Comparison of ENCODE assay signal across 8 mouse cellular contexts in genomic region chr19:40394555-40395320, GRCm38 (mm10).
DNase-seq lines count a peak whose midpoint lies in the region; ATAC-seq and TF ChIP-seq lines count a peak whose summit lies in the region.

No protein-coding gene starts in this region.

- TF ChIP-seq POLR2A in kidney, adult 2 months (IDR thresholded peaks at IDR 0.05; ENCODE audit: low read depth, low read length): no peak

- H3K36me3 ChIP-seq in kidney, adult 2 months (ENCODE audit: control insufficient read depth, insufficient read depth, low read length): no peaks in the 10 kb centered on the region
- no peaks in the 10 kb centered on the region for H3K36me3 ChIP-seq in embryonic facial prominence, embryonic 14.5 days (ENCODE audit: control insufficient read depth, insufficient read depth, low read length)
- 0 out of 2 replicates have a peak, but pooled peaks cover 8% of the 10 kb centered on the region for H3K36me3 ChIP-seq in intestine, embryonic 14.5 days (ENCODE audit: control insufficient read depth, insufficient read depth, low read length)

- ATAC-seq in embryonic facial prominence, embryonic 14.5 days (ENCODE audit: low read depth): peak; percentile 50
- ATAC-seq in intestine, embryonic 14.5 days (replicated peaks; ENCODE audit: low FRiP score, low TSS enrichment, low read depth): no peak
- no peak for ATAC-seq in inflammation-experienced regulatory T-cells, adult 6 months

- H3K27ac ChIP-seq in kidney, adult 2 months (ENCODE audit: insufficient read depth, low read depth, low read length): peak overlapping the region; percentile 87
- peak overlapping the region; percentile 80 for H3K27ac ChIP-seq in embryonic facial prominence, embryonic 14.5 days (replicated peaks; ENCODE audit: low read depth, low read length)
- H3K27ac ChIP-seq in intestine, embryonic 14.5 days (ENCODE audit: low read depth): peak overlapping the region; percentile 66

- H3K4me1 ChIP-seq in kidney, adult 2 months (ENCODE audit: control insufficient read depth, insufficient read depth, low read length): peaks cover 20% of the 10 kb centered on the region; the same call in 1 of the 2 replicates
- H3K4me1 ChIP-seq in embryonic facial prominence, embryonic 14.5 days (ENCODE audit: control insufficient read depth, insufficient read depth, low read length): peaks cover 10% of the 10 kb centered on the region
- peaks cover 8% of the 10 kb centered on the region; the same call in 1 of the 2 replicates for H3K4me1 ChIP-seq in intestine, embryonic 14.5 days (replicated peaks; ENCODE audit: control insufficient read depth, insufficient read depth, low read length)

- no peak overlapping the region for H3K4me2 ChIP-seq in embryonic facial prominence, embryonic 14.5 days (ENCODE audit: low read depth, low read length)
- H3K4me2 ChIP-seq in intestine, embryonic 14.5 days (ENCODE audit: low read length): no peak overlapping the region

- no peak overlapping the region for H3K4me3 ChIP-seq in kidney, adult 2 months (ENCODE audit: insufficient read depth, low read depth, low read length)
- no peak overlapping the region for H3K4me3 ChIP-seq in embryonic facial prominence, embryonic 14.5 days (ENCODE audit: low read depth, low read length)
- H3K4me3 ChIP-seq in intestine, embryonic 14.5 days (ENCODE audit: low read depth, low read length): no peak overlapping the region

- TF ChIP-seq CTCF in kidney, adult 2 months (conservative IDR thresholded peaks at IDR 0.05; ENCODE audit: insufficient read depth, insufficient read length, low read depth, low read length): no peak

- WGBS in kidney, adult 2 months: 50% methylated on average over 10 of the region's 10 CpGs
- 55% methylated on average over 10 of the region's 10 CpGs for WGBS in embryonic facial prominence, embryonic 14.5 days
- 53% methylated on average over 10 of the region's 10 CpGs for WGBS in intestine, embryonic 14.5 days

- H3K9ac ChIP-seq in embryonic facial prominence, embryonic 14.5 days (ENCODE audit: low read depth, low read length): no peak overlapping the region
- H3K9ac ChIP-seq in intestine, embryonic 14.5 days (ENCODE audit: low read length): no peak overlapping the region

- no peaks in the 10 kb centered on the region for H3K9me3 ChIP-seq in embryonic facial prominence, embryonic 14.5 days (ENCODE audit: control insufficient read depth, low read length)
- H3K9me3 ChIP-seq in intestine, embryonic 14.5 days (ENCODE audit: control insufficient read depth, low read length): no peaks in the 10 kb centered on the region

- DNase-seq in kidney, adult 2 months: peak; percentile 71
- no peak for DNase-seq in kidney, adult 8-10 months
- peak; percentile 58 for DNase-seq in embryonic facial prominence, embryonic 14.5 days (ENCODE audit: low spot score)
- DNase-seq in intestine, embryonic 14.5 days (ENCODE audit: low spot score): no peak
- DNase-seq in lung, postnatal 14 days: peak; percentile 32
- DNase-seq in urinary bladder, postnatal 4 days (ENCODE audit: low spot score in 2 of 2): no peak
- DNase-seq in cerebellum, postnatal 4 days (ENCODE audit: low spot score in 2 of 2): no peak

- no peaks in the 10 kb centered on the region for H3K27me3 ChIP-seq in kidney, adult 2 months (replicated peaks; ENCODE audit: control insufficient read depth, insufficient read depth, low read length)
- no peaks in the 10 kb centered on the region for H3K27me3 ChIP-seq in embryonic facial prominence, embryonic 14.5 days (replicated peaks; ENCODE audit: control insufficient read depth, insufficient read depth, low read length)
- H3K27me3 ChIP-seq in intestine, embryonic 14.5 days (replicated peaks; ENCODE audit: control insufficient read depth, insufficient read depth, low read length): no peaks in the 10 kb centered on the region

Comparison
In these comparisons a context has a peak if more than half of its experiments do, and no peak if none do; other contexts are left out.
1. DNase-seq: peak in kidney, adult 2 months (single experiment), embryonic facial prominence, embryonic 14.5 days (single experiment) and lung, postnatal 14 days (single experiment); none in kidney, adult 8-10 months (0 of 2), intestine, embryonic 14.5 days (single experiment), urinary bladder, postnatal 4 days (0 of 2) and cerebellum, postnatal 4 days (0 of 2).
2. Peak in every context shown above with its lines, with median percentiles within 50 percentile points of each other: H3K27ac ChIP-seq.